Mouse (Mus musculus) cerebellum, postnatal 36 days (tissue): ENCODE data around the gene Gcn1l1.
"Not testable (repeated sequence)": the region's sequence is repeated elsewhere in the genome, so short reads cannot be mapped to it uniquely, and the experiment has no call there.

ENCODE experiments used
- DNase-seq, 2 experiments: peaks; one replicate each; pipeline ENCODE4 v3.0.0; 2021 to 2022; ENCODE audit warnings: mixed read lengths in 2 of 2

Gene Gcn1l1

GRCm38 (mm10) chr5:115564737-115565393 lies at the start of gene Gcn1l1:
Gene Gcn1l1 (plus strand): TSS chr5:115565254.
- peak; percentile 74 to 79 for DNase-seq

GRCm38 (mm10) chr5:115516081-115516907 lies 48.8 kb upstream of the Gcn1l1 start:
- DNase-seq: no peak

GRCm38 (mm10) chr5:115516908-115517307 lies 48.1 kb upstream of the Gcn1l1 start:
- no peak for DNase-seq

DNA sequence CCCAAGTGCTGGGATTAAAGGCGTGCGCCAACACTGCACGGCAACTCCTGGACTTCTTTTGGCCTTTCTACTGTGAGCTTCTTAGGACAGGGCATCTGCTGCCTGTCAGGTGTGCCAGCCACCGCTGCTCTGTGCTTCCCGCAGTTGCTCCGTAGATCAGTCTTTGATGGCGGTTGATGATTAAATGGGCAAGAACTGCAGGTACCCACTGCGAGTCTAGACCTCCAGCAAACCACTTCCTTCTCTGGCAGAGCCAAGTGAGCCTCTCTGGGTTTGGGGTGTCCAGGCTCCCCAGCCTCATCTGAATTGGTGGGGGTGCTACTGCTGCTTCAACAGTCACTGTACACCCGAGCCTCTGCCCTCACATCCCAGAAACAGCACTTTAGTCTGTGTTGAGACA lies 47.6 kb upstream of the Gcn1l1 start:
- DNase-seq: no peak

- DNase-seq: not testable (repeated sequence)
Observed at GRCm38 (mm10) chr5:115518214-115518613, 46.8 kb upstream of the Gcn1l1 start.

DNA sequence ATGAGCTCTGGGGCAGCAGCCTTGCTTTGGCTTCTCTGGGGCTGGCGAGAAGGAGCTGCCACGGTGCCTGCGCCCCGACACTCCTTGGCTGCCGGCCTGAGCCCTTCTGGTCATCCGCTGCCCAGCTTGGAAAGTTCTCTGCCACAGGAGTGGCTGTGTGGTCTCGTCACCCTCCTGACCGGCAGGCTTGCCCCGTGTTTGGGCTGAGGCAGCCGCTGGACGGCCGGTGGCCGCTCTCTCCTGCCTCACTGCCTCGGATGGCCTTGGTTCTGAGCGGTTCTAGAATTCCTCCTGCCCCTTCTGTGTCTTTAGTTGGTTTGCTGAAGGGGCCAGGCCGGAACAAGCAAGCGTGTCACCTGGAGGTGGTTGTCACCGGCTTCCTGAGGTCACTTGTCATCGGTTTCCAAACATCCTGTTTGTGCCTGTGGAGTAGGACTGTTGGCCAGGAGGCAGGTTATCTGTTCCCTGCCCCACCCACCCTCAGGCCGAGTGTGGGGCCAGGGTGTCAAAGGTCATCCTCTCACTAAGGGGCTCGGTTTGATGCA lies 44.7 kb upstream of the Gcn1l1 start:
- DNase-seq: peak in 1 of 2 experiments; percentile 53

GRCm38 (mm10) chr5:115521553-115522461 lies 43.2 kb upstream of the Gcn1l1 start:
- no peak for DNase-seq

GRCm38 (mm10) chr5:115522531-115522930 lies 42.5 kb upstream of the Gcn1l1 start:
- DNase-seq: no peak

DNA sequence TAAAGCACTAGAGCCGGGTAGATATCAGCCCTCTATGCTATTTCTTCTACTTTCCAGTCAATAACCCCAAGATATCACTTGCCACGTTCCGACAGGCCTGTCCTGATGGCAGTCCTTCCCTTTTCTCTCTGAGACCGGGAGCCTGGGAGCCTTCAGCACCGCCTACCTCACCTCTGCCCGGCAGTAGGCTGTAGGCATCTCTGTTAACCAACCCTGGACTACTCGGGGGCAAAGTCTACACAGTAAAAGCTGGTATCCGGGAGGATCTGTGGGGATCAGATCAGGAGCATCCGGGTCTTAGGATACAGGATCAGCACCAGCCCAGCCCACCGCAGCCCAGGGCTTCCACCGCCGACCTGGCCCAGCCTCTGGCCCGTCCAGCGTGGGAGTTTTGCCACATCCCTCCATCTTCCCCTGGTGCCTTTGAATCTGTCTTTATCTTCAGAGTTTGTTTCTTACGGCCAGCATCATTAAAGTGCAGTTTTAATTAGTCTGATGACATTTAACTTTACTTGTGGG lies 42.0 kb upstream of the Gcn1l1 start:
- no peak for DNase-seq

DNA sequence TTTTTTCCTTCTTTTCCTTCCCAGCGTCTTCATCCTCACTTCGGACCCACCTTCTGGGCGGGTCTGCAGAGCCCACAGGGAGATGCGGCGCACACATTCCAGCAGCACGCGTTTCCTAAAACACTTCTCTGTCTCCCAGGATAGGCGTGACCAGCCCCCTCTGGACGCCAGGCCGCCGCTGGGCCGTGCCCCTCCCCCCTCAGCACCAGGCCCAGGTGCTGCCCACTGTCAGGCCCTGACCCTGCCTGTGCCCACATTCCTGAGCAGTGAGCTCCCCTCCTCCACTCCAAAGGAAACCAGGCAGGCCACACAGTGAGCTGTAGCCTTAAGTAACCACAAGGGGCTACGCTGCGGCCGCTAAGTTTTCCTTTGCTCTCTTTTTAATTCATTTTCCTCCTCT lies 41.1 kb upstream of the Gcn1l1 start:
- DNase-seq: no peak

DNA sequence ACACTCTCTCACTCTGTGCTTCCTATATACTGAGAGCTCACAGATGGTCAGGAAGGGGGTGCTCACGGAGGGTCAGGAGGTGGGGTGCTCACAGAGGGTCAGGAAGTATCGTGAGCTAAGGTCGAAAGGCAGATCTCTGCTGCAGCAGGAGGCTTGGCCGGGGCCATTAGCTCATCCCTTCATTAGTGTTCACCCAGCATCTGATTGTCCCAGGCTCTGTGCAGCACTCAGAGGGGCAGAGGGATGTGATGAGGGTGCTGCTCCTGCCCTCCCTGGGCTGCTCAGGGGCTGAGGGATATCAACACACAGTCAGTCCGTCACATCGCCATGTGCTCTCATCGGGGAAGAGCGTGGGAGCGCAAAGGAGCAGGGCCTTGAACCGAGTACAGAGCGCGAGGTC lies 40.6 kb upstream of the Gcn1l1 start:
- no peak for DNase-seq

DNA sequence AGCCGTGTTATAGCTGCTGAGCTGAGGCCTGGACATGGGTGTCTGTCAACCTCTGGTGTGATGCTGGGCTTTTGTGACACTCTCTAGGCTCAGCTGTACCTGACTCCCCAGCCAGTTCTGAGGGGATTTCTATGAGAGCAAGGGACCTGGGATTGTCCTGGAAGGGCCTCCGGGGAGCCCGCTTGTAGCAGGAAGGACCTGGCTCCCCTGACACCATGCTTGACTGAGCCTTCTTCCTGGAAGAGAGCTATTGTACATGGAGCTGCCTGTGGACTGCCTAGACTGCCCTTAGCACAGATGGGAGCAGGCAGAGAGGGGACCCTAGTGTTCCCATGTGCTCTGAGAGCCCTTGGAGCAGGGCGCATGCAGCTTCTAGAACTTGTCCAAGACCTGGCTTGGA lies 39.6 kb upstream of the Gcn1l1 start:
- no peak for DNase-seq

DNA sequence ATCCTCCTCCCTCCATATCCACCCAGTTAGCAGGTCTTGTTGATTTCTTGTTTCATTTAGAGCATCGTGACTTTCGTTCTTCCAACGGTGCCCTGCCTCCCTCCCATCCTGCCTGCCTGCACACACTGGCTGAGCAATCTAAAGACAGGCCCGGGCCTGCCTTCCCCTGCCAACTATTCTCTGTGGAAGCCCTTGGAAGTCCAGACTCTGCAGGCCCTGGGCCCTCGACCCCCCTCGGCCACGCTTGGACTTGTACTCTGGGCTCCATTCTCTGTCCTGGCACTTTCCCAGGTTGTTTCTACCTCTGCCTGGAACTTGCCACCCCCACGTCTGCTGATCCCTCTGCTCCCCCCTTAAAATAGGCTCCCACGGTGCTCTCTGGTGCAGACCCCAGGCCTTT lies 39.1 kb upstream of the Gcn1l1 start:
- no peak for DNase-seq

- no peak for DNase-seq
Observed at GRCm38 (mm10) chr5:115526456-115527202, 38.4 kb upstream of the Gcn1l1 start.

DNA sequence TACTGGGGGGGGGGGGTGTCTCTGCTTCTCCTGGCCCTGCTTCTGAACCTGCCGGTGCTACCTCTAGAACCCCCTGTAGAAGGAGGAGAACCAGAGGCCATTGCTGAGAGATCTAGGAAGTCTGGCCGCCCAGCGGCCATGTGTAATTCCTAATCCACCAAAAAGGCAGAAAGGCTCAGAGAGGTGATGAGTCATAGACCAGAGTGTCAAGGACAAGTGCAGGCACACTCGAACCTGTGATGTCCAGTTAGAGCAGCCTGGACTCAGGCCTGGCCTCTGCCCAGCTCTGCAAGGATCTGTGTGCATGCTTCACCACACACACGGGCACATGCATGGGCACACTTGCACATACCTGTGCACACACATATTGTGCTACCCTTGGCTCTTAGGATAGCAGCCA lies 36.9 kb upstream of the Gcn1l1 start:
- no peak for DNase-seq

DNA sequence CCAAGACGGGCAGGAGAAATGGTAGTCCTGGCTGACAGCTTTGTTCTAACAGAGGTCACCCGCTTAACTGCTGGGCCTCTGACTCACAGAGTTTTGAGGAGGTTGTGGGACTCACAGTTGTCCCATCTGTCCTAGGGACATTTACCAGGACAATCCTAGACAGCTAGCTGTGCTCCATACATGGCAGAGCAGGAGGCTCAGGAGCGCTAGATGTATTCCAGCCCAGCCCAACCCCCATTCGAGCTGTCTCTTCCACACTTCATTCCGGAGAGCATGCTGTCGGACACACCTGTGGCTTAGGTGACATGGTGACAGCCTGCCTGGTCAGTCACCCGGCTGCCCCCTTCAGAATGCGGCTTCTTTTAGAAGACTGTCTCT lies 35.7 kb upstream of the Gcn1l1 start:
- DNase-seq: no peak

DNA sequence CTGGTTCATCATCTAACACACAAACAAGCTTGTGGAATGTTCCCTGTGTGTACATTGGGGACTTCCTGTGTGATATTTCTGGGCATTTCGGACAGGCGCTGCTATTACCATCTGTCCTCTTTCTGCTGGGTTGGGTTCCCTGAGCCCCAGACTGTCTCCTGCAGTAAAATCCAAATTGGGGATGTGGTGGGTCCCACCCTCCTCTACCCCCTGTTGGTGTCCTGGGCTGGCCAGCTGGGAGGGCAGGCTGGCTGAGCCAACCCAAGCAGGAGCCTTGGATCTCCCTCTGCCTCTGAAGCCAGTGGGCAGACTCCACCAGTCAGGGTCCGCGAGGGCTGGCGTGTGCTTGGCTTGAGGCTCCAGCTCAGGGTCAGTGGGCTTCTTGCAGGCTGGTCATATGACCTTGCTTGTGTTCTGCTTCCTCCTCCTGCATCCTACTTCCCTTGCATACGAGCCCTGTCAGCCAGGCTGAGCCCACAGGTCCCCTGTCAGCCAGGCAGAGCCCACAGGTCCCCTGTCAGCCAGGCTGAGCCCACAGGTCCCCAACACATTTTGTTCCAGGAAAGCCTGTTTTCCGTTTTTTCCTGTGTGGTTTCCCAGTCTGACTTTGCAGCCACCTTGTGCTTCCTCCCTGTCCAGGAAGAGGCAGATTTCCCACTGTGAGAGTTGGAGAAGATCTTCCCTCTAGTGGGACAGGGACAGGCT lies 35.2 kb upstream of the Gcn1l1 start:
- DNase-seq: no peak

GRCm38 (mm10) chr5:115530447-115530809 lies 34.6 kb upstream of the Gcn1l1 start:
- peak; percentile 94 for DNase-seq

- peak; percentile 77 to 78 for DNase-seq
Observed at GRCm38 (mm10) chr5:115531671-115532270, 33.3 kb upstream of the Gcn1l1 start.

DNA sequence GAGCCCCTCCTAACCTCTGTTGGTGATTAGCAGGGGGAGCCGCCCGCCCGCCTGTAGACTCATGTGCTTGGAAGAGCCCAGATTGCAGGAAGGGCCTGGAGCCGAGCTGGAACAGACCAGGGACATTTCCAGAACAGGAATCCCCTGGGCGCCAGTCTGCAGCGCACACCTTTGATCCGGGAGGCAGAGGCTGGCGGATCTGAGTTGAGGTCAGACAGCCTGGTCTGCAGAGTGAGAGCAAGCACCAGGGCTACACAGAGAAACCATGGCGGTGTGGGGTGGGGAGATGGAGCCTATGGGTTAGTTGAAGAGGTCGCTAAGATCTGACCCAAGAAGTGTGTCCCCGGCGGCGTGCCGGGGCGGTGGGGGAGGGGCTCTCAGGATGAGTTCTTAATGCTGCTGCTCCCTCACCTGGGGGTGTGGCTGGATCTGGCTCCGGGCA lies 30.7 kb upstream of the Gcn1l1 start:
- no peak for DNase-seq

GRCm38 (mm10) chr5:115534856-115535255 lies 30.2 kb upstream of the Gcn1l1 start:
- DNase-seq: no peak
